Mouse (Mus musculus) heart, adult 2 months (tissue): Measurements from ENCODE around the gene Pex10. TPM values are rescaled to one million over a fixed set of nuclear protein-coding genes. Genes with fewer than 3 reads are reported as not detected.

ENCODE experiments used
- DNase-seq, 2 experiments: peaks; one replicate each; pipeline ENCODE4 v3.0.0; 2021
- H3K27ac ChIP-seq: fragments of 200-600 bp; 2 replicates; pipeline ENCODE4 v1.8.1; 2022
- H3K27me3 ChIP-seq: fragments of 200-500 bp; 2 replicates; pipeline ENCODE4 v1.6.1; 2012; ENCODE audit warnings: mild to moderate bottlenecking, low read length, inconsistent platforms, mixed read lengths; ENCODE audit not compliant: control insufficient read depth, insufficient read depth
- H3K36me3 ChIP-seq: fragments of 200-500 bp; 2 replicates; pipeline ENCODE4 v1.6.1; 2012; ENCODE audit warnings: low read length, inconsistent platforms; ENCODE audit not compliant: control insufficient read depth, insufficient read depth
- H3K4me1 ChIP-seq: fragments of 200-500 bp; 2 replicates; pipeline ENCODE4 v1.6.1; 2011; ENCODE audit warnings: low read length; ENCODE audit not compliant: control insufficient read depth, insufficient read depth
- H3K4me3 ChIP-seq: fragments of 200-600 bp; 2 replicates; pipeline ENCODE4 v1.8.1; 2022
- H3K79me2 ChIP-seq: fragments of 200-500 bp; replicated peaks from 2 replicates; pipeline ENCODE4 v1.6.1; 2012; ENCODE audit warnings: mild to moderate bottlenecking, inconsistent platforms, low read length, moderate library complexity, mixed read lengths; ENCODE audit not compliant: control insufficient read depth, insufficient read depth
- H3K9ac ChIP-seq: fragments of 200-500 bp; 2 replicates; pipeline ENCODE4 v1.6.1; 2012; ENCODE audit warnings: low read depth, mild to moderate bottlenecking, control low read depth, inconsistent platforms, low read length, mixed read lengths
- CTCF ChIP-seq: fragments of 200-600 bp; IDR thresholded peaks from 2 replicates; pipeline ENCODE4 v1.8.1; 2022; ENCODE audit warnings: antibody characterized with exemption, mild to moderate bottlenecking, moderate library complexity
- EP300 ChIP-seq: fragments of 200-500 bp; IDR thresholded peaks from 2 replicates; pipeline ENCODE4 v1.6.1; 2011; ENCODE audit warnings: low read depth, low read length, control low read depth; ENCODE audit not compliant: insufficient read depth
- POLR2A ChIP-seq: fragments of 200-500 bp; IDR thresholded peaks from 2 replicates; pipeline ENCODE4 v1.6.1; 2011; ENCODE audit warnings: mild to moderate bottlenecking, low read depth, low read length, control low read depth; ENCODE audit not compliant: insufficient read depth
- WGBS: fragments of 180-500 bp; shearing (Covaris S2); methylation state at CpG from one replicate; pipeline ENCODE4 v1.1.7; 2018; 5-methylcytosine and 5-hydroxymethylcytosine counted together
- intact Hi-C: fragments of 180-260 bp; cut with DNase I; formaldehyde crosslinking; loops from one replicate; pipeline ENCODE4 v1.15.1; 2025
- polyA plus RNA-seq: library from polyadenylated mRNA; depleted of rRNA; stranded (reverse); fragments of >200 nt; gene quantifications from 2 replicates; pipeline ENCODE4 v1.2.3, GENCODE M21; 2012
- total RNA-seq, 2 experiments: library from RNA; stranded (reverse); gene quantifications; 2 replicates each; pipeline ENCODE4 v1.2.3; 2021

The Pex10 gene
- total and polyA plus RNA-seq, 3 experiments = 18.4 to 26.5 (median 19.4) TPM

DNA sequence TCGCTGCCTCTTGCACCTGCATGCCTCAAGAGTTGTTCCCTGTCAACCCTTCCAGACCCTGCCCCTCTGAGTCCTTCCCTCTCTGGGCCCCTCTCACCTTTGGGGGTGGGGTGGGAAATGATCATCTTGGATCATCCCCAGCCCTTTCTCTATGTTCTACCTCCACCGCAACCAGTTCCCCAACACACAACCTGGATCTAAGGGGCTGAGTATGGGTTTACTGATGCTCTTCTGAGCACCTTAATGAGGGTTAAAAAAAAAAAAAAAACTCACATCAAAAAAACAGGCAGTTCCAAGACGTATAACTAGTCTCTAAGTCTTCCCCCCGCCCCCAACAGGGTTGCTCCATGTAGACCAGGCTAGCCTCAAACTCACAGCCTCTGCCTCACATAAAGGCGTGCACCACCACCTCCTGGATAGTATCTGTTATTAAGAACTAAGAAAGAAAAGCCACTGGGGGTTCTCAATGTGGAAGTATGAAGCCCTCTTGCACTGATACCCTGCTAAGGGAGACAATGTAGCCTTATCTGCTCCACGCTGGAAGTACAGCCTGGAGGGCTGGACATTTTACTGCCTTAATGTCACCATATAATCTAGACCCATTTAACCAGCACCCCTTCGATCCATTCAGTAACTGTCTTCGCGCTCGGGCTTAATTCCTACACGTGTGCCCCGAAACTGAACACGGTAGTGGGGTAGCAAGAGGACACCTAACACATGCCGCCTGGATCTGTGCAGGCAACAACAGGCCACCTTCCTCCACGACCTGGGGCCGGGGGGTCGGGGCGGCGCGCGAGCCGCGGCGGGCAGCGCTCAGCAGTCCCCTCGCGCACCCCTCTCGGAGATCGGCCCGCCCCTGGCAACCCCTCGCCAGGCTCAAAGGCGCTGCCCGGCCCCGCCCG, 18.6 kb downstream of the Pex10 start:
- intact Hi-C loops = no loop called here
- DNase-seq = no peak
- Histone ChIP-seq H3K79me2 (peaks cover 8% of the 10 kb centered on the region), H3K27ac (peak overlapping the region; percentile 91), H3K4me1 (peaks cover 17% of the 10 kb centered on the region), H3K9ac (peak overlapping the region; percentile 88), H3K36me3 (no peaks in the 10 kb centered on the region), H3K4me3 (peak overlapping the region; percentile 75), H3K27me3 (no peaks in the 10 kb centered on the region)
- TF ChIP-seq CTCF = no peak
- TF ChIP-seq POLR2A = no peak
- TF ChIP-seq EP300 = no peak
- WGBS = 4% methylated on average over 35 of the region's 35 CpGs

- peak within 1 kb of the TSS; percentile 98 for H3K4me3 ChIP-seq
- H3K79me2 ChIP-seq = peaks cover 8% of the 10 kb centered on the region
- peak within 1 kb of the TSS; percentile 88 for H3K9ac ChIP-seq
- TF ChIP-seq CTCF (no peak), EP300 (0 out of 2 replicates have a peak, but pooled peaks have one; percentile 54), POLR2A (peak; percentile 62)
- peak; percentile 99 to 100 for DNase-seq
- intact Hi-C loops = no loop called here
- peaks cover 17% of the 10 kb centered on the region for H3K4me1 ChIP-seq
- under 1% methylated on average over 84 of the region's 85 CpGs for WGBS
- no peaks in the 10 kb centered on the region for H3K36me3 ChIP-seq
- H3K27me3 ChIP-seq = no peaks in the 10 kb centered on the region
- H3K27ac ChIP-seq = peak within 1 kb of the TSS; percentile 91
Observed at GRCm38 (mm10) chr4:155086108-155087024, 19.6 kb downstream of the Pex10 start, which contains the start of the genes Rer1 and Morn1. Rer1 (minus strand) TSS chr4:155086382. Morn1 (plus strand) TSS chr4:155086577.

DNA sequence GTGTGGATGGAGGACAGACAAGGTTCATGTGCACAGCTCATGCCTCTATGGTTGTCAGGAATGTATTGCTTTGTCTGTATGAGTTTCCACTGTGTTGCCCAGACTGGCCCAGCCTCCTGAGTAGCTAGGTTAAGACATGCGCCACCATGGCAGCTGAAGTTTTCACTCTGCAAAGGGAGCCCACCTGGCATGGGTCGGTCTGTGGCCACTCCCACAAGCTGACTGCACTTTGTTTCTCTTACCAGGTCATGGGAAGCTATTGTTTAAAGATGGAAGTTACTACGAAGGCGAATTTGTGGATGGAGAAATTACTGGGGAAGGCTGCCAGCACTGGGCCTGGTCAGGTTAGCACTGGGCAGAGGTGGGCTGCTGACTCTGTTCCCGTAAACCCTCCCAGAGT, 22.4 kb downstream of the Pex10 start:
- no peaks in the 10 kb centered on the region for H3K27me3 ChIP-seq
- peaks cover 10% of the 10 kb centered on the region for H3K4me1 ChIP-seq
- no peak overlapping the region for H3K9ac ChIP-seq
- peaks cover 8% of the 10 kb centered on the region for H3K79me2 ChIP-seq
- 93% methylated on average over 5 of the region's 5 CpGs for WGBS
- no peak overlapping the region for H3K27ac ChIP-seq
- TF ChIP-seq POLR2A (no peak), EP300 (no peak), CTCF (no peak)
- H3K36me3 ChIP-seq = no peaks in the 10 kb centered on the region
- no peak overlapping the region for H3K4me3 ChIP-seq
- intact Hi-C loops = no loop called here
- no peak for DNase-seq

DNA sequence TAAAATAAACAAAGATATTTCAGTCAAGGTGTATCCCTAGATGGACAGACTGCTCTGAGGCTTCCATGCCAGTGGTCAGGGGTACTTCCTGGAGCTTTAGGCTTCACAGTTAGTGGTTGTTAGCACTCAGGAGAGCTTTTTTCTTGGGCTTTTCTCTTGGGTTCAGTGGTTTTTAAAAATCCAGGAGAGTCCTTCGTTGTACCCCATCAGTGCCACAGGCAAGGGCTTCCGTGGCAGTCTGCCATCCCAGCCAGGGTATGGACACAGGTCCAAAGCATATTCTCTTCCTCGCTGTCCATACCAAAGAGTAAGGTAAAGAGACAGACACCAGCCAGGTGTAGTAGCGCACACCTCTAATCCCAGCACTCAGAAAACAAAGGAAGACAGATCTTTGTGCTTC, 23.3 kb downstream of the Pex10 start:
- peaks cover 3% of the 10 kb centered on the region for H3K79me2 ChIP-seq
- TF ChIP-seq POLR2A = no peak
- no peak for TF ChIP-seq CTCF
- TF ChIP-seq EP300 = no peak
- no peak overlapping the region for H3K9ac ChIP-seq
- no peak overlapping the region for H3K4me3 ChIP-seq
- H3K27me3 ChIP-seq = no peaks in the 10 kb centered on the region
- intact Hi-C loops = no loop called here
- DNase-seq = no peak
- 89% methylated on average over 4 of the region's 4 CpGs for WGBS
- peaks cover 5% of the 10 kb centered on the region for H3K4me1 ChIP-seq
- H3K27ac ChIP-seq = no peak overlapping the region
- no peaks in the 10 kb centered on the region for H3K36me3 ChIP-seq

GRCm38 (mm10) chr4:155090688-155091449, 24.1 kb downstream of the Pex10 start:
- Histone ChIP-seq H3K4me3 (no peak overlapping the region), H3K79me2 (no peaks in the 10 kb centered on the region), H3K9ac (no peak overlapping the region), H3K27ac (no peak overlapping the region), H3K36me3 (no peaks in the 10 kb centered on the region), H3K27me3 (no peaks in the 10 kb centered on the region), H3K4me1 (peaks cover 4% of the 10 kb centered on the region)
- WGBS = 89% methylated on average over 13 of the region's 13 CpGs
- intact Hi-C loops = no loop called here
- DNase-seq = no peak
- TF ChIP-seq CTCF (no peak), POLR2A (no peak), EP300 (no peak)
